Mouse (Mus musculus) testis, adult 2 months (tissue): ENCODE data around the gene Tmc3. TPM values are rescaled to one million over a fixed set of nuclear protein-coding genes. Genes with fewer than 3 reads are reported as not detected.

ENCODE experiments used
- H3K27ac ChIP-seq: fragments of 200-500 bp; 2 replicates; pipeline ENCODE4 v1.5.1; 2012; ENCODE audit warnings: low read depth, low read length; ENCODE audit not compliant: control insufficient read depth, insufficient read depth
- H3K27me3 ChIP-seq: fragments of 200-500 bp; 2 replicates; pipeline ENCODE4 v1.6.1; 2012; ENCODE audit warnings: mild to moderate bottlenecking, low read length, moderate library complexity; ENCODE audit not compliant: control insufficient read depth, insufficient read depth
- H3K36me3 ChIP-seq: fragments of 200-500 bp; 2 replicates; pipeline ENCODE4 v1.6.1; 2012; ENCODE audit warnings: mild to moderate bottlenecking, low read length; ENCODE audit not compliant: control insufficient read depth, insufficient read depth
- H3K4me1 ChIP-seq: fragments of 200-500 bp; 2 replicates; pipeline ENCODE4 v1.6.1; 2012; ENCODE audit warnings: low read length; ENCODE audit not compliant: control insufficient read depth, insufficient read depth
- H3K4me3 ChIP-seq: fragments of 200-500 bp; 2 replicates; pipeline ENCODE4 v1.5.1; 2012; ENCODE audit warnings: low read depth, mild to moderate bottlenecking, low read length, moderate library complexity, mixed read lengths; ENCODE audit not compliant: control insufficient read depth
- CTCF ChIP-seq: fragments of 200-500 bp; IDR thresholded peaks from 2 replicates; pipeline ENCODE4 v1.5.1; 2012; ENCODE audit warnings: low read depth, mild to moderate bottlenecking, inconsistent platforms, low read length, moderate library complexity; ENCODE audit not compliant: control insufficient read depth, insufficient read depth, insufficient replicate concordance
- POLR2A ChIP-seq: fragments of 200-500 bp; IDR thresholded peaks from 2 replicates; pipeline ENCODE4 v1.6.1; 2012; ENCODE audit warnings: low read depth, mild to moderate bottlenecking, inconsistent platforms, low read length, moderate library complexity; ENCODE audit not compliant: control insufficient read depth
- polyA plus RNA-seq: library from polyadenylated mRNA; depleted of rRNA; stranded (reverse); fragments of >200 nt; gene quantifications from 2 replicates; pipeline ENCODE4 v1.2.3, GENCODE M21; 2012

The Tmc3 gene
- polyA plus RNA-seq, 1 experiment, result 0.33 TPM

- TF ChIP-seq POLR2A (no peak), CTCF (no peak)
- H3K27me3 ChIP-seq, result no peaks in the 10 kb centered on the region
- no peaks in the 10 kb centered on the region for H3K36me3 ChIP-seq
- H3K4me3 ChIP-seq, result no peak overlapping the region
- H3K4me1 ChIP-seq, result no peaks in the 10 kb centered on the region
- no peak overlapping the region for H3K27ac ChIP-seq
These were observed 65.9 kb downstream of the Tmc3 start for GRCm38 (mm10) chr7:83650638-83651037.

GRCm38 (mm10) chr7:83652498-83652897 is 67.8 kb downstream of the Tmc3 start:
- Histone ChIP-seq H3K27me3 (no peaks in the 10 kb centered on the region), H3K4me1 (no peaks in the 10 kb centered on the region), H3K27ac (no peak overlapping the region), H3K4me3 (no peak overlapping the region), H3K36me3 (no peaks in the 10 kb centered on the region)
- TF ChIP-seq CTCF (no peak), POLR2A (no peak)

DNA sequence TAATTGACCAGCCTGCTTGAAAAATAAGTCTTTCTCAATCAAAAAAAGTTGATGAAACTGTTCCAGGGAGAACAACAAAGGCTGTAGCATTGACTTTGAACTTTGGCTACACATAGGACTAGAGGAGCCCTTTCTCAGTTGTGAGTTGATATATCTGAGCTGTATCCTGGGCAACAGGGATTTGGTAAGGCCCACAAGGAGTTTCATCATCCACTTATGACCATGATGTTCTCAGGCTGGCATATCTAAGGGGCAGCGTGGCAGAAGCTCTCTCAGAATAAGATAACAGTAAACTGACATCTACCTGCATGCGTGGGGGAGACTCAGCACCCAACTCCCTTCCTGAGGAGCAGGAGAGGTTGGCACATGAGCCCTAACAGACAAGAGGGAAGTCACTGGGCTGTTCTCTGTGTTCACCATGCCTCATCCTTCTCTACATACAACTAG is 68.9 kb downstream of the Tmc3 start:
- TF ChIP-seq CTCF (no peak), POLR2A (no peak)
- Histone ChIP-seq H3K36me3 (no peaks in the 10 kb centered on the region), H3K4me1 (no peaks in the 10 kb centered on the region), H3K4me3 (no peak overlapping the region), H3K27me3 (no peaks in the 10 kb centered on the region), H3K27ac (no peak overlapping the region)

GRCm38 (mm10) chr7:83654196-83654595 is 69.5 kb downstream of the Tmc3 start:
- Histone ChIP-seq H3K36me3 (no peaks in the 10 kb centered on the region), H3K27ac (no peak overlapping the region), H3K4me3 (no peak overlapping the region), H3K27me3 (no peaks in the 10 kb centered on the region), H3K4me1 (no peaks in the 10 kb centered on the region)
- TF ChIP-seq CTCF (no peak), POLR2A (no peak)

DNA sequence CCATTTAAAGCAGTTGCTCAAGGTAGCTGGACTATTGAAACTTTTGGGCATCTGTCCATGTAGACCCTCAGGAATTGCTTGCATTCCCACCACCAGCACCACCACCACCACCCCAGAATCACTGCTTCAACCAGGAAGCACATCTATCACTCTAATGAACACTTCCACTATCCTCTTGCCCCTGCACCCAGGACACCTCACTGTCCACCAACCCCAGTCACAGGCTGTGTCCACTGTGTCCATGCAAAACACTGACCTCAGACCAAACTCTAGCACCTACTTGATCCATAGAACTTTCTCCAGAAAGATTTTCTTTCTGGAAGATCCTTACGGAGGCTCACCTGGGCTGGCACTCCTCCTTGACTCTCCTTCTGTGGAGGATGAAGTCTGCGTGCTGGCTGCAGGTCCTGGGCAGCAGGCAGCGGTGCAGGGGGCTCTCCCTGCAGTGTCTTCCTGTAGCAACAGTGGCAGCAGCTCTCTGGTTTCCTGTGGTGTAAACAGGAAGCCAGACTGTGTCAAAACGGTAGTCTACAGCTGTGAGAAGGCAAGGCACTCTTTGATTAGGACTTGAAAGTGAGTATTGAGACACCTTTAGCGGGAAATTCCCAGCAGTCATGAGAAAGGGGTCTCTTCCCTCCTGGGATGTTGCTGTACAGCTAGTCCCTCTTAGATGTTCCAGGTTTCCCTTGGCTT is 70.4 kb downstream of the Tmc3 start:
- Histone ChIP-seq H3K27ac (no peak overlapping the region; the same call in 1 of the 2 replicates), H3K27me3 (no peaks in the 10 kb centered on the region), H3K4me3 (no peak overlapping the region), H3K4me1 (no peaks in the 10 kb centered on the region; the same call in 1 of the 2 replicates), H3K36me3 (no peaks in the 10 kb centered on the region)
- no peak for TF ChIP-seq CTCF

GRCm38 (mm10) chr7:83658716-83659115 is 74.0 kb downstream of the Tmc3 start:
- H3K4me1 ChIP-seq, result peaks cover 6% of the 10 kb centered on the region
- H3K4me3 ChIP-seq, result no peak overlapping the region
- no peaks in the 10 kb centered on the region for H3K27me3 ChIP-seq
- TF ChIP-seq POLR2A (no peak), CTCF (no peak)
- no peak overlapping the region for H3K27ac ChIP-seq
- H3K36me3 ChIP-seq, result no peaks in the 10 kb centered on the region

- Histone ChIP-seq H3K36me3 (no peaks in the 10 kb centered on the region), H3K27me3 (no peaks in the 10 kb centered on the region), H3K27ac (no peak overlapping the region), H3K4me3 (no peak overlapping the region), H3K4me1 (peaks cover 6% of the 10 kb centered on the region)
- TF ChIP-seq CTCF, result no peak
- no peak for TF ChIP-seq POLR2A
These were observed 74.7 kb downstream of the Tmc3 start for GRCm38 (mm10) chr7:83659159-83660065.
